Mouse (Mus musculus) brain, embryonic 14.5 days (tissue): ENCODE data around the gene Prkrip1. TPM values are rescaled to one million over a fixed set of nuclear protein-coding genes. Genes with fewer than 3 reads are reported as not detected.
"Not testable (repeated sequence)": the region's sequence is repeated elsewhere in the genome, so short reads cannot be mapped to it uniquely, and the experiment has no call there.

ENCODE experiments used
- DNase-seq: peaks from one replicate; pipeline ENCODE4 v3.0.0-alpha.2; 2011; ENCODE audit warnings: low read depth
- CTCF ChIP-seq: fragments of 200-500 bp; IDR thresholded peaks from 2 replicates; pipeline ENCODE4 v1.5.1; 2012; ENCODE audit warnings: inconsistent platforms, mild to moderate bottlenecking, moderate library complexity, borderline replicate concordance; ENCODE audit not compliant: insufficient read depth, insufficient read length; ENCODE audit errors: extremely low read depth
- POLR2A ChIP-seq: fragments of 200-500 bp; IDR thresholded peaks from 2 replicates; pipeline ENCODE4 v1.6.1; 2012; ENCODE audit warnings: mild to moderate bottlenecking, inconsistent platforms, borderline replicate concordance; ENCODE audit not compliant: poor library complexity, insufficient read depth, insufficient read length, severe bottlenecking; ENCODE audit errors: extremely low read depth
- polyA plus RNA-seq: library from polyadenylated mRNA; depleted of rRNA; stranded (reverse); fragments of >200 nt; gene quantifications from 2 replicates; pipeline ENCODE4 v1.2.3, GENCODE M21; 2012

The Prkrip1 gene
- polyA plus RNA-seq, 1 experiment, result 36.3 TPM

- no peak for TF ChIP-seq POLR2A
- no peak for TF ChIP-seq CTCF
- peak; percentile 51 for DNase-seq
Observed at GRCm38 (mm10) chr5:136169626-136170511, 28.9 kb downstream of the Prkrip1 start.

GRCm38 (mm10) chr5:136168071-136168470 is 30.7 kb downstream of the Prkrip1 start:
- TF ChIP-seq CTCF (peak; percentile 35; the same call in 1 of the 2 replicates), POLR2A (no peak)
- no peak for DNase-seq

- DNase-seq, result no peak
- TF ChIP-seq CTCF (no peak), POLR2A (no peak)
Observed at GRCm38 (mm10) chr5:136167296-136167695, 31.5 kb downstream of the Prkrip1 start.

GRCm38 (mm10) chr5:136165246-136165645 is 33.5 kb downstream of the Prkrip1 start:
- DNase-seq, result peak; percentile 44
- TF ChIP-seq CTCF, result no peak
- TF ChIP-seq POLR2A, result no peak

- peak; percentile 59 for DNase-seq
- TF ChIP-seq CTCF (no peak), POLR2A (no peak)
Observed at GRCm38 (mm10) chr5:136163807-136164474, 34.8 kb downstream of the Prkrip1 start.

GRCm38 (mm10) chr5:136160084-136160483 is 38.7 kb downstream of the Prkrip1 start:
- not testable (repeated sequence) for DNase-seq

- DNase-seq, result no peak
- TF ChIP-seq POLR2A (no peak), CTCF (no peak)
Observed at GRCm38 (mm10) chr5:136155399-136155798, 43.4 kb downstream of the Prkrip1 start.

- DNase-seq, result no peak
- no peak for TF ChIP-seq POLR2A
- TF ChIP-seq CTCF, result no peak
Observed at GRCm38 (mm10) chr5:136152365-136152764, 46.4 kb downstream of the Prkrip1 start.

GRCm38 (mm10) chr5:136149134-136149576 is 49.6 kb downstream of the Prkrip1 start:
- DNase-seq, result not testable (repeated sequence)

GRCm38 (mm10) chr5:136147704-136148103 is 51.1 kb downstream of the Prkrip1 start:
- TF ChIP-seq POLR2A (no peak), CTCF (no peak)
- DNase-seq, result no peak

- no peak for TF ChIP-seq CTCF
- no peak for TF ChIP-seq POLR2A
- no peak for DNase-seq
Observed at GRCm38 (mm10) chr5:136146936-136147335, 51.8 kb downstream of the Prkrip1 start.

GRCm38 (mm10) chr5:136144606-136145430 is 53.9 kb downstream of the Prkrip1 start:
- DNase-seq, result no peak
- no peak for TF ChIP-seq CTCF
- no peak for TF ChIP-seq POLR2A
